Mouse (Mus musculus): ENCODE results near the gene Ssr4. TPM values are rescaled to one million over a fixed set of nuclear protein-coding genes. Genes with fewer than 3 reads are reported as not detected.

Gene Ssr4
- polyA plus RNA-seq (2017; shearing (Covaris generic)) = 100 to 1,000 TPM; 210 to 242 TPM

DNA sequence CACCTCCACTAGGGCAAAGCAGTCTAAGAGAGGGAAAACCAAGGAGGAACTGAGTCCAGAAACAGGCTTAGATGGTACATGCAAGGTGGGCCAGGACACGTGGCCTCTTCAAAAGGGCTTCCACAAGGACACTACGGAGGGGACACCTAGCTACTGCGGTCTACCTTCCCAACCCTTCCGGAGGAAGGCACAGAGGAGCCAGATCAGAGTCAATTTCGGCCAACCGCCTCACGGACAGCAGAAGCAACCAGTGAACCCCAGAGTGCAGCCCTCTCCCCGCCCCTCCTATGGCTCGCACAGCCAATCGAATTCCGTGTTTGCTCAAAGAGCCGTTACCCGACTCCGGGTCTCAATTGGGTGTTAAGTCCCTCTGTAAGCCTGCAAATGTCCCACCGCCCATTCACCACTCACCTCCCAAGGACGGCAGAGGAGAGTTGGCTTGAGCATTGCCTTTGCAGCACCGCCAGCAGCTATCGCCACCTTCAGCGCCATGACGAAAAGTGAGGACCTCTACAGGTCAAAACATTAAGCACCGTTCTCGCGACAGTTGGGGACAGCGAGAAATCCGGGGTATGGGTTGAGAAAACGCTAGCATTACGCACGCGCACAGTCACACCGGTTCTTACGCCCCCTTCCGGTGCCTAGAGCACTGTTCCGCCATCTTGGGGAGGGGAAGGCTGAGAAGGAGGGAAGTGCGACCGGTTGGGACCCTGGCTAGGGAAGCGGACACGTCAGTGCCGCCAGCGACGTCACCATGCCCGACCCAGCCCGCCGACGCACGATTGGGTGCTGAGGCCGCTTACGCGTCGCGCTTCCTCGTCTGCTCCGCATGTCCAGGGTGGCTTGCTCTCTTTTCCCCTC is at the start of gene Ssr4, which contains the start of gene Idh3g:
Ssr4 (plus strand) TSS at position 665 of the 861 bp plus-strand sequence.
Idh3g (minus strand) TSS at position 534 of the 861 bp plus-strand sequence.

GRCm38 (mm10) chrX:73756334-73757140 is 30.3 kb upstream of the Ssr4 start, which contains the start of gene Plxnb3:
Gene Plxnb3 (plus strand): TSS chrX:73757090.

GRCm38 (mm10) chrX:73774168-73774760 is 12.6 kb upstream of the Ssr4 start, which contains the start of gene Srpk3:
Gene Srpk3 (plus strand): TSS chrX:73774405.

GRCm38 (mm10) chrX:73824185-73825151 is 37.6 kb downstream of the Ssr4 start, which contains the start of gene Pdzd4:
Gene Pdzd4 (minus strand): TSS chrX:73824969.

Other genes with a start within 250 kb of the Ssr4 start
- gene Dusp9, start 147.6 kb upstream of the Ssr4 start, polyA plus RNA-seq (2017; shearing (Covaris generic)) = 1 to 10 TPM in 1 of 2 experiments, under 1 TPM in 1; 0.25 to 1.1 TPM
- 1 to 10 TPM; 1.2 to 3.8 TPM for gene Pnck, start 126.9 kb upstream of the Ssr4 start, polyA plus RNA-seq (2017; shearing (Covaris generic))
- under 1 TPM; 0.18 to 0.76 TPM for gene Slc6a8, start 113.9 kb upstream of the Ssr4 start, polyA plus RNA-seq (2017; shearing (Covaris generic))
- gene Bcap31, start 70.9 kb upstream of the Ssr4 start, polyA plus RNA-seq (2017; shearing (Covaris generic)) = 100 to 1,000 TPM; 306 to 323 TPM
- gene Abcd1, start 70.4 kb upstream of the Ssr4 start, polyA plus RNA-seq (2017; shearing (Covaris generic)) = 10 to 100 TPM; 35.5 to 44.6 TPM
- gene Plxnb3, start 29.9 kb upstream of the Ssr4 start, polyA plus RNA-seq (2017; shearing (Covaris generic)) = under 1 TPM in 1 of 2 experiments, not detected in 1; 0.06 TPM
- gene Srpk3, start 12.6 kb upstream of the Ssr4 start, polyA plus RNA-seq (2017; shearing (Covaris generic)) = 1 to 10 TPM in 1 of 2 experiments, under 1 TPM in 1; 0.48 to 1.1 TPM
- 100 to 1,000 TPM; 200 to 231 TPM for gene Idh3g, start 131 bp upstream of the Ssr4 start, polyA plus RNA-seq (2017; shearing (Covaris generic))
- gene Pdzd4, start 37.9 kb downstream of the Ssr4 start, polyA plus RNA-seq (2017; shearing (Covaris generic)) = under 1 TPM; 0.12 to 0.60 TPM
- gene Avpr2, start 105.1 kb downstream of the Ssr4 start, polyA plus RNA-seq (2017; shearing (Covaris generic)) = 1 to 10 TPM; 2.7 to 3.1 TPM
- 10 to 100 TPM; 10.1 to 16.6 TPM for gene L1cam, start 109.1 kb downstream of the Ssr4 start, polyA plus RNA-seq (2017; shearing (Covaris generic))
- gene Arhgap4, start 134.8 kb downstream of the Ssr4 start, polyA plus RNA-seq (2017; shearing (Covaris generic)) = 100 to 1,000 TPM; 174 to 277 TPM
- gene Naa10, start 134.9 kb downstream of the Ssr4 start, polyA plus RNA-seq (2017; shearing (Covaris generic)) = 100 to 1,000 TPM; 226 to 247 TPM
- gene Renbp, start 143.8 kb downstream of the Ssr4 start, polyA plus RNA-seq (2017; shearing (Covaris generic)) = 10 to 100 TPM in 1 of 2 experiments, 1 to 10 TPM in 1; 8.5 to 12.2 TPM
- 10 to 100 TPM; 25.4 to 45.1 TPM for gene Hcfc1, start 179.3 kb downstream of the Ssr4 start, polyA plus RNA-seq (2017; shearing (Covaris generic))
- gene Irak1, start 236.9 kb downstream of the Ssr4 start, polyA plus RNA-seq (2017; shearing (Covaris generic)) = 100 to 1,000 TPM; 147 to 160 TPM

Measured in activated CD4-positive, CD25-positive, alpha-beta regulatory T cell (primary cell).